Mouse (Mus musculus): ENCODE measurements around the gene Ccdc84. TPM values are rescaled to one million over a fixed set of nuclear protein-coding genes. Genes with fewer than 3 reads are reported as not detected.

Gene Ccdc84
- polyA plus RNA-seq (2012), result 17.1 and 21.6 TPM in 2 replicates

DNA sequence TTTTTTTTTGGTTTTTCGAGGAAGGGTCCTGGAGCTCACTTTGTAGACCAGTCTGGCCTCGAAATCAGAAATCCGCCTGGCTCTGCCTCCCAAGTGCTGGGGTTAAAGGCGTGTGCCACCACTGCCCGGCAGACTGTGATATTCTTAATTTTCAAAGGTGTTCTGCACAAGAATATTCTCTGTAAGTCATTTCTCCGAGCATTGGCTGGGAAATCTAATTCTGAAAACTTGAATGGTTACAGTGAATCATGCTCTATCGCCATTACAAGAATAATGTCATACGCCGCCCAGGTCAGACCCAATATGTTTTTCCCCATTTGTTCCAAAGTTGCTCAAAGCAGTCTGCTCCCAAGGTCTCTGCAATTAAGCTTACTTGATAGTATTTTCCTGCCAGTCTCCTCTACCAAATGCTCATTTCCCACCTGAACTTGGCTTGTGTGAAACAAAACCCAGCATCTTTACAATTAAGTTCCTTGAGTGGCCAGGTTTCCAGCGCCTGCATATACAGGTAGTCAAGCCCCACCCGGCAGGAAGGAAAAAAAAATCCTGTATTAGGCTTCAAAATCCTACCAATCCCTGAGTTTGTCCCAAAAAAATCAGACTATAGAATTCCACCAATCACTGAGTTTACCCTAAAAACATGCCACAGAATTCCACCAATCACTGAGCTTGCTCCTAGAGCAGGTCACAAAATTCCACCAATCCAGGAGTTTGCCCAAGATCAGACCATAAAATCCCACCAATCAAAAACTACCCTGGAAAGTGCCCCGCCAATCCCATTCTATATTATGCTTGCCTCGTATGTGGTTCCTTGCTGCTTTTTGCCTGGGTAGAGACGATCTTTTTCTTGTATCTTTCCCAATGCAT, at the start of gene Ccdc84:
Ccdc84 (minus strand) TSS at position 51 of the 867 bp plus-strand sequence.

DNA sequence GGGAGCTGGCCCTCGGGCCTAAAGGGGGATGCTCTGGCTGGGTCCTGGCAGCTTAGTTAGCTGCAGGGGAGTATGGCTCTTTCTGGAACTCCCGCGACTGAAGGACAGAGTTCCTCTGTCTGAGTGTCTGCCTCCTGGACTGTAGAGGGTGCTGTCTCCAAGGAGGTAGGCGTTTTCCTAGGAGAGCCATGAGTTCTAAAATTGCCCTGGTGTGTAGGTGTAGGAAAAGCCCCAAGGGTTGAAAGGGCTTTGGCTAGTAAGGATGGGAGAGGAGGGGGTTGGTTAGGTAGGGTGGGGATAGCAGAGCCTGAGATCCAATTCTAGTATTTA, 36.5 kb upstream of the Ccdc84 start, which contains the start of gene Upk2:
Upk2 (minus strand) TSS at position 86 of the 330 bp plus-strand sequence.

DNA sequence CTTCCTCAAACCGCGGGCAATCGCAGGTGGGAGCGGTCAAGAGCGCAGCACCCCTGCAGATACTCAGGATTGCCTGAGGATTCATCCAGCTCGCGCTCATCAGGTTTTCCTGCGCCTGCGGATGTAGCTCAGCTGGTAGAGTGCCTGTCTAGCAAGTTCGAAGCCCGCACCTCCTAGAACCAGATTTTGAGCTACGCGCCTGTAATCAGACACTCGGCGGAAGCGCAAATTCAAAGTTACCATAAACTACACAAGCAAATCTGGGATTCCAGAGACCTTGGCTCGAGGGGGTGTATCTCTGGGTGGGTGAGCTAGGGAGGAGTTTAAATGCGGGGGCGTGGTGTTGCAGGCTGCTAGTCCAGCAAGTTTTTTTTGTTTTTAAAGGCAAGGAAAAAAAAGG, 22.6 kb upstream of the Ccdc84 start, which contains the start of gene Foxr1:
Foxr1 (minus strand) TSS at position 176 of the 400 bp plus-strand sequence.

DNA sequence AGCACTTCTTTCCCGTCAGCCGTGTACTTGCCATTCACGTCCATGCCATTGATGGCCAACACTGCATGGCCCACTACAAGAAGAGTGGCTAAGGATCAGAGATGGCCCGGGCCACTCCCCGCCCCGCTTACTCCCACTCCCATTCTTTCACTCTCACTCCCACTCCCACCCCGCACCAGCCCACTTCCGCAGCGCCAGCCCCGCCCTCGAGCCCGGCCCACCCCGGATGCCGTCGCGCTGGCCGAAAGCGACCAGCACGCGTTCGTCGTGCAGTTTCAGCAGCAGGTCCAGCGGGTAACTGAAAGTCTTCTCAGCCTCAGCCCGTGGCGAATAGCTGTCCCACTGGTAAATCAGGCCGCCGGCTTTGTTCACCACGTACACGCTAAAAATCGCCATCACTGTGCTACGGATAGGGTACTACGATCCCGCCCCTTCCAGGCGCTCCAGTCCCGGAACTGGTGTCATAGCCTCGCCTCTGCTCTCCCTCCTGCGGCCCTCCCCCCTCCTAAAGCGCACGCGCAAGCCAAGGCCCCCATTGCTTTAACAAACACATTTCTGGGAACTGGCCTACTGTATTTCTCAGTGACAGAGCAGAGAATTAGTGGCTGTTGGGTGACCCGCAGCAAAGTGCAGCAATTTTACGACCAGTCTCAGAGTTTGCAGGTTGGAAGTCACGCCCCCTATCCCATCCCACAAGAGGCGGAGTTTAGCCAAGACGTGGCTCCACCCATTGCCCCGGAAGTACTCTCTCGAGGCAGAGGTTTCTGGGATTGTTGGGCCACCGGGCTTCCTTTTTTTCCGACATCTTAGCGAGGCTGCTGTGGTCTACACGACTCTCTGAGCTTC, 11.2 kb downstream of the Ccdc84 start, which contains the start of the genes Rps25 and Trappc4:
Rps25 (plus strand) TSS at position 234 of the 846 bp plus-strand sequence.
Trappc4 (minus strand) TSS at position 695 of the 846 bp plus-strand sequence.

DNA sequence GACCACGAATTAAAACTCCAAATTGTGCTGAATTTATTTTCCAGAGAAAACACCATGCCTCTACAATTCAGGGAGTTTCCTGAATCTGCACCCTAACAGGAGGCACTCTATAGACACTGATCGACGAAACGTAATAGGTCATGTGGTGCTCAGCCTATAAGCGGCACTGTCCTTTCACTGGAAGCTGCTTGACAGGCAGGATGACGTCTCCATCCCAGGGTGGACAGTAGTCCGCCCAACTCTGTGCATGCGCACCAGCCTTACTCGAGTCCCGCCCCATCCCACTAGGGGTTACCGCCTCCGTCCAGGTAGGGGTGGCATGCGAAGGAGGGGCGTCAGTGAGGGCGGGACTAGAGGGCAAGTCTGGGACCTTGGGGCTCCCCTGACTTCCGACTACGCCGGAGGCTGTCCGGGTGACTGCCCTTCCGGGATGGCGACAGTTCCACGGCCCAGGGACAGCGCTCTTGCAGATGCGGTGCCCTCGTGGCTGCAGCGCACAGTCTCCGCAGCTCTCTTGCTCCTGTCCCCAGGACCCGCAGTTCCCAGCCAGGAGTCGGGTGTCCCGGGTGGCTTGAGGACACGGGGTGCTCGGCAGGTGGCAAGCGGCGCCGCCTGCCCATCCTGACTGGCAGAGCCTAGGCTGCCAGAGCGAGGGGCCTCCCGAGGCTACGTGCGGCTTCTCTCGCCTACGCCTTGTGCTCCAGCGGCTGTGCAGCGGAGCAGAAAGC, 21.5 kb downstream of the Ccdc84 start, which contains the start of gene Slc37a4:
Slc37a4 (plus strand) TSS at position 169 of the 728 bp plus-strand sequence.

DNA sequence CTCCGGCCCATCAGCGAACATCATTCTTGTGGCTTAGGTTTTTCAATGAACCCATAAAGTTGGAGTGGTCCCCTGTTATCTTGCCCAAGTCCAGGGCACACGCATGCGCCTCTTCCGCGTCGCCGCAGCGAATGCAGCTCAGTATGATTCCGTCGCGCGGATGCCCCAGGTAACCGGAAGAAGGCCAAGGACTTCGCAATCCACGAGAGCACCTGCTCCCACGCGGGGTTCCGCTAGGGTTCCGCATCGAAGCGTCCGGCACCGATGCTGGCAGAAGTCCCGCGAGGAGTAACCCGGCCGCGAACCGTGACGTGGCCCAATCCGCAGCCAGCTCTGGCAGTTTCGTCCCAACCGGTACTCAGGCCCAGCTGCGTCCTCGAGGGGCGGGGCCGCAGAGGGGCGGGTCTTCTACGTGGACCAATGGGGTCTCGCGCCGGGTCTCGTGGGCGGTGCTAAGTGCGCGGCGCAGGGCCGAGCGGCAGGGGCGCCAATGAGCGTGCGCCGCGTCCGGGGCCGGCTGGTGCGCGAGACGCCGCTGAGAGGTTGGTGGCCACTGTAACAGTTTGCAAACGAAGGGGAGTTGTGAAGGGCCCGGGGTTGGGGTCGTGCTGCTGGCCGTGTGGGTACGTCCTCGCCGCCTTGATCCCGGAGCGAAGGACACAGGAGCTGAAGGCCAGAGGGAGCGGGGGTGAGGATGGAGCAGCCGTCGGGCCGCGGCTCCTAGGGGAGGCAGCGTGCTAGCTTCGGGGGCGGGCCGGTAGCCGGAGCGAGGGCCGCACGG, 39.1 kb downstream of the Ccdc84 start, which contains the start of gene Hyou1:
Hyou1 (plus strand) TSS at position 437 of the 781 bp plus-strand sequence.

DNA sequence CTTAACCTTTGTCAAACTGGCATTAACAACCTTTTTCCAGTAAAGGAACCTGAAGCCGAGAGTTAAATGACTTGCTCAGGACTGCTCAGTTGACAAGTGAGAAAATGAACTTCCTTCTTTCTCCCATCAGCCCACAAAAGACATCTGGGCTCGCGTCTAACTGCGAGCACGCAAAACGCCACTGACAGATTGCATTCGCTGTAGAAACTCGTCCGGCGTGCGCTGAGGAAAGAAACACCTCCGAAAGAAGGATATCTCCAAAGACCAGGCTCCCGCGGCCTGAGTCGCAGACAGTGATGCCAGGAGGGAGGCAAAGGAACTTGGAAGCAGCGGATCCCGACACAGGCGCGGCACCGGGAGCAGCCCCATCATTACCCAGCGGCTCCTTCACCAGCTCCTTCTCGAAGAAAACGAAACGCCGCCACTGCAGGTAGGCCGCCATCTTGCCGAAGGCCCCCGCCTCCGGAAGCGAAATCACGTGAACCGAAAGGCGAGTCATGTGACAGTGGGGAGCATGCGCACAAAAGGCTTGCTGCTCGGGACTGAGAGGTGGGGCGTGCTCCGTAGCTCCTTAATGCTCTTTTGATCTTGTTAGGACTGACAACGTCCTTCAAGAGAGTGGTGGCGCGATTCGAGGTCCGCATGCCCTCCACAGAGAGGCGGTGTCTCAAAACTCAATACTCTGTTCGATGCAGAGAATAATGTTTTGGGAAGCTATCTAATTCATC, 57.0 kb downstream of the Ccdc84 start, which contains the start of gene Vps11:
Vps11 (minus strand) TSS at position 481 of the 728 bp plus-strand sequence.

Other genes with a start within 250 kb of the Ccdc84 start
- 17.2 and 20.8 TPM in 2 replicates for gene Cbl, start 184.5 kb downstream of the Ccdc84 start, polyA plus RNA-seq (2012)
- gene Ccdc153, start 177.9 kb downstream of the Ccdc84 start, polyA plus RNA-seq (2012), result not detected in 2 replicates
- 0.13 and 0.44 TPM in 2 replicates for gene Pdzd3, start 167.1 kb downstream of the Ccdc84 start, polyA plus RNA-seq (2012)
- gene Nlrx1, start 150.0 kb downstream of the Ccdc84 start, polyA plus RNA-seq (2012), result 12.4 and 18.2 TPM in 2 replicates
- gene Abcg4, start 130.0 kb downstream of the Ccdc84 start, polyA plus RNA-seq (2012), result 12.4 and 16.0 TPM in 2 replicates
- gene Hinfp, start 112.9 kb downstream of the Ccdc84 start, polyA plus RNA-seq (2012), result 5.1 and 7.4 TPM in 2 replicates
- 64.6 and 72.7 TPM in 2 replicates for gene C2cd2l, start 98.3 kb downstream of the Ccdc84 start, polyA plus RNA-seq (2012)
- gene Dpagt1, start 92.5 kb downstream of the Ccdc84 start, polyA plus RNA-seq (2012), result 10.2 and 12.1 TPM in 2 replicates
- gene H2afx, start 83.9 kb downstream of the Ccdc84 start, polyA plus RNA-seq (2012), result 701 and 895 TPM in 2 replicates
- 70.8 and 79.3 TPM in 2 replicates for gene Hmbs, start 74.3 kb downstream of the Ccdc84 start, polyA plus RNA-seq (2012)
- gene Vps11, start 56.9 kb downstream of the Ccdc84 start, polyA plus RNA-seq (2012), result 14.2 and 16.1 TPM in 2 replicates
- gene Hyou1, start 39.1 kb downstream of the Ccdc84 start, polyA plus RNA-seq (2012), result 72.8 and 74.0 TPM in 2 replicates
- 19.2 and 19.6 TPM in 2 replicates for gene Slc37a4, start 21.7 kb downstream of the Ccdc84 start, polyA plus RNA-seq (2012)
- 281 and 286 TPM in 2 replicates for gene Rps25, start 11.4 kb downstream of the Ccdc84 start, polyA plus RNA-seq (2012)
- gene Trappc4, start 11.0 kb downstream of the Ccdc84 start, polyA plus RNA-seq (2012), result 10.1 and 11.5 TPM in 2 replicates
- not detected in 2 replicates for gene Foxr1, start 22.6 kb upstream of the Ccdc84 start, polyA plus RNA-seq (2012)
- not detected in 2 replicates for gene Upk2, start 36.4 kb upstream of the Ccdc84 start, polyA plus RNA-seq (2012)
- 59.4 and 73.6 TPM in 2 replicates for gene Bcl9l, start 64.3 kb upstream of the Ccdc84 start, polyA plus RNA-seq (2012)
- gene Cxcr5, start 143.3 kb upstream of the Ccdc84 start, polyA plus RNA-seq (2012), result 0.22 and 0.23 TPM in 2 replicates
- gene Ddx6, start 186.3 kb upstream of the Ccdc84 start, polyA plus RNA-seq (2012), result 28.0 and 36.9 TPM in 2 replicates

Data from megakaryocyte-erythroid progenitor cell, adult 5 weeks (primary cell).